Mouse (Mus musculus) limb, embryonic 11.5 days (tissue): Measurements from ENCODE around the gene Duxf3. TPM values are rescaled to one million over a fixed set of nuclear protein-coding genes. Genes with fewer than 3 reads are reported as not detected.

Source experiments
- ATAC-seq: fragments of 200-750 bp; cut with Nextera tagmentation; 2 replicates; pipeline ENCODE4 v1.8.0; 2017; ENCODE audit warnings: low read depth; ENCODE audit not compliant: insufficient number of reproducible peaks, low FRiP score, low TSS enrichment
- DNase-seq: peaks from one replicate; pipeline ENCODE4 v3.0.0-alpha.2; 2015; ENCODE audit warnings: low spot score
- H3K27ac ChIP-seq: fragments of 300-500 bp; sonication (generic); replicated peaks from 2 replicates; pipeline ENCODE4 v1.5.1; 2014; ENCODE audit warnings: low read depth, mild to moderate bottlenecking, low read length
- H3K27me3 ChIP-seq: fragments of 300-500 bp; sonication (generic); 2 replicates; pipeline ENCODE4 v1.6.1; 2014; ENCODE audit warnings: mild to moderate bottlenecking, low read length, mixed read lengths; ENCODE audit not compliant: control insufficient read depth, insufficient read depth
- H3K36me3 ChIP-seq: fragments of 300-500 bp; sonication (generic); 2 replicates; pipeline ENCODE4 v1.6.1; 2014; ENCODE audit warnings: mild to moderate bottlenecking, low read length, moderate library complexity, mixed read lengths; ENCODE audit not compliant: control insufficient read depth, insufficient read depth
- H3K4me1 ChIP-seq: fragments of 300-500 bp; sonication (generic); 2 replicates; pipeline ENCODE4 v1.6.1; 2014; ENCODE audit warnings: low read length, mixed read lengths; ENCODE audit not compliant: control insufficient read depth, insufficient read depth
- H3K4me2 ChIP-seq: fragments of 300-500 bp; sonication (generic); 2 replicates; pipeline ENCODE4 v1.6.1; 2014; ENCODE audit warnings: low read depth, mild to moderate bottlenecking, moderate library complexity; ENCODE audit not compliant: severe bottlenecking
- H3K4me3 ChIP-seq: fragments of 300-500 bp; sonication (generic); 2 replicates; pipeline ENCODE4 v1.5.1; 2014; ENCODE audit warnings: low read depth, low read length
- H3K9ac ChIP-seq: fragments of 300-500 bp; sonication (generic); 2 replicates; pipeline ENCODE4 v1.6.1; 2014; ENCODE audit warnings: mild to moderate bottlenecking, low read length
- H3K9me3 ChIP-seq: fragments of 300-500 bp; sonication (generic); 2 replicates; pipeline ENCODE4 v1.6.1; 2016; ENCODE audit warnings: low read length; ENCODE audit not compliant: control insufficient read depth
- WGBS: fragments of 180-500 bp; shearing (Covaris S2); extraction: QIAGEN DNeasy Blood & Tissue Kit; methylation state at CpG from one replicate; pipeline ENCODE4 v1.1.7; 2014; 5-methylcytosine and 5-hydroxymethylcytosine counted together
- polyA plus RNA-seq: library from polyadenylated mRNA; unstranded; fragments of >200 nt; fragmentation: Nextera tagmentation; extraction: Ambion mirVana; gene quantifications from 2 replicates; pipeline ENCODE4 v1.2.1, GENCODE M21; 2014

The Duxf3 gene
- polyA plus RNA-seq, 1 experiment from 2014 or later = not detected

GRCm38 (mm10) chr10:58214934-58215333, 17.5 kb downstream of the Duxf3 start:
- ATAC-seq (no peak), DNase-seq (no peak)
- H3K9ac ChIP-seq = no peak overlapping the region
- 81% methylated on average over 5 of the region's 5 CpGs for WGBS
- H3K4me3 ChIP-seq = no peak overlapping the region
- H3K36me3 ChIP-seq = no peaks in the 10 kb centered on the region
- peaks cover 6% of the 10 kb centered on the region; the same call in 1 of the 2 replicates for H3K9me3 ChIP-seq
- H3K27me3 ChIP-seq = no peaks in the 10 kb centered on the region
- H3K4me2 ChIP-seq = no peak overlapping the region
- H3K4me1 ChIP-seq = no peaks in the 10 kb centered on the region
- no peak overlapping the region for H3K27ac ChIP-seq

- H3K4me2 ChIP-seq = no peak overlapping the region
- H3K4me1 ChIP-seq = no peaks in the 10 kb centered on the region
- ATAC-seq (no peak), DNase-seq (no peak)
- no peak overlapping the region for H3K27ac ChIP-seq
- H3K27me3 ChIP-seq = no peaks in the 10 kb centered on the region
- H3K9me3 ChIP-seq = peaks cover 6% of the 10 kb centered on the region; the same call in 1 of the 2 replicates
- H3K4me3 ChIP-seq = no peak overlapping the region
- no peak overlapping the region for H3K9ac ChIP-seq
- H3K36me3 ChIP-seq = no peaks in the 10 kb centered on the region
Observed at GRCm38 (mm10) chr10:58214497-58214896, 18.0 kb downstream of the Duxf3 start.

- no peak overlapping the region for H3K4me2 ChIP-seq
- WGBS = 73% methylated on average over 7 of the region's 7 CpGs
- no peak for ATAC-seq
- H3K27me3 ChIP-seq = no peaks in the 10 kb centered on the region
- H3K4me1 ChIP-seq = no peaks in the 10 kb centered on the region
- no peaks in the 10 kb centered on the region for H3K36me3 ChIP-seq
- DNase-seq = no peak
- no peak overlapping the region for H3K4me3 ChIP-seq
- H3K9ac ChIP-seq = no peak overlapping the region
- H3K27ac ChIP-seq = no peak overlapping the region
- peaks cover 6% of the 10 kb centered on the region; the same call in 1 of the 2 replicates for H3K9me3 ChIP-seq
Observed at GRCm38 (mm10) chr10:58212230-58212629, 20.2 kb downstream of the Duxf3 start.

GRCm38 (mm10) chr10:58211213-58211612, 21.3 kb downstream of the Duxf3 start:
- no peaks in the 10 kb centered on the region for H3K4me1 ChIP-seq
- H3K4me3 ChIP-seq = no peak overlapping the region
- H3K4me2 ChIP-seq = no peak overlapping the region
- no peak for DNase-seq
- no peak for ATAC-seq
- peaks cover 9% of the 10 kb centered on the region; the same call in 1 of the 2 replicates for H3K9me3 ChIP-seq
- H3K27me3 ChIP-seq = no peaks in the 10 kb centered on the region
- H3K9ac ChIP-seq = no peak overlapping the region
- no peaks in the 10 kb centered on the region for H3K36me3 ChIP-seq
- 92% methylated on average over 2 of the region's 2 CpGs for WGBS
- no peak overlapping the region for H3K27ac ChIP-seq

GRCm38 (mm10) chr10:58210514-58210913, 22.0 kb downstream of the Duxf3 start:
- no peak overlapping the region for H3K4me3 ChIP-seq
- 80% methylated on average over 1 of the region's 1 CpGs for WGBS
- H3K4me2 ChIP-seq = no peak overlapping the region
- H3K27ac ChIP-seq = no peak overlapping the region
- DNase-seq = no peak
- H3K36me3 ChIP-seq = no peaks in the 10 kb centered on the region
- ATAC-seq = no peak
- H3K9me3 ChIP-seq = peaks cover 9% of the 10 kb centered on the region; the same call in 1 of the 2 replicates
- no peaks in the 10 kb centered on the region for H3K27me3 ChIP-seq
- H3K4me1 ChIP-seq = no peaks in the 10 kb centered on the region
- H3K9ac ChIP-seq = no peak overlapping the region

- WGBS = 72% methylated on average over 2 of the region's 2 CpGs
- no peak overlapping the region for H3K4me2 ChIP-seq
- no peak for ATAC-seq
- H3K36me3 ChIP-seq = no peaks in the 10 kb centered on the region
- no peak for DNase-seq
- H3K9me3 ChIP-seq = peaks cover 9% of the 10 kb centered on the region; the same call in 1 of the 2 replicates
- no peaks in the 10 kb centered on the region for H3K4me1 ChIP-seq
- H3K27ac ChIP-seq = no peak overlapping the region
- H3K9ac ChIP-seq = no peak overlapping the region
- H3K27me3 ChIP-seq = no peaks in the 10 kb centered on the region
- no peak overlapping the region for H3K4me3 ChIP-seq
Observed at GRCm38 (mm10) chr10:58209710-58210467, 22.6 kb downstream of the Duxf3 start.

GRCm38 (mm10) chr10:58206639-58207404, 25.7 kb downstream of the Duxf3 start:
- Histone ChIP-seq H3K4me3 (no peak overlapping the region), H3K9me3 (0 out of 2 replicates have a peak, but pooled peaks cover 3% of the 10 kb centered on the region), H3K4me2 (no peak overlapping the region), H3K27me3 (no peaks in the 10 kb centered on the region), H3K4me1 (no peaks in the 10 kb centered on the region), H3K27ac (no peak overlapping the region), H3K36me3 (no peaks in the 10 kb centered on the region), H3K9ac (no peak overlapping the region)
- no peak for ATAC-seq
- WGBS = 86% methylated on average over 4 of the region's 4 CpGs
- no peak for DNase-seq

- Histone ChIP-seq H3K27ac (no peak overlapping the region), H3K36me3 (no peaks in the 10 kb centered on the region), H3K9ac (no peak overlapping the region), H3K9me3 (0 out of 2 replicates have a peak, but pooled peaks cover 3% of the 10 kb centered on the region), H3K27me3 (no peaks in the 10 kb centered on the region), H3K4me1 (no peaks in the 10 kb centered on the region), H3K4me3 (no peak overlapping the region), H3K4me2 (no peak overlapping the region)
- ATAC-seq (no peak), DNase-seq (no peak)
- WGBS = 40% methylated on average over 1 of the region's 1 CpGs
Observed at GRCm38 (mm10) chr10:58205986-58206385, 26.5 kb downstream of the Duxf3 start.
